Mouse (Mus musculus) gastrocnemius, postnatal 10 days (tissue): ENCODE data around the gene Ncoa3. TPM values are rescaled to one million over a fixed set of nuclear protein-coding genes. Genes with fewer than 3 reads are reported as not detected.

Experiments
- DNase-seq: peaks from one replicate; pipeline ENCODE4 v3.0.0; 2021; ENCODE audit warnings: mixed read lengths
- total RNA-seq, 2 experiments: library from RNA; stranded (reverse); gene quantifications; 2 replicates each; pipeline ENCODE4 v1.2.3; 2021

The Ncoa3 gene
- total RNA-seq, 2 experiments from 2014 or later, result 12.2 to 17.2 TPM

GRCm38 (mm10) chr2:166079961-166080885 lies 87.8 kb downstream of the Ncoa3 start:
- peak; percentile 47 for DNase-seq

- peak; percentile 44 for DNase-seq
Observed at GRCm38 (mm10) chr2:166080967-166081750, 88.7 kb downstream of the Ncoa3 start.

GRCm38 (mm10) chr2:166082193-166082592 lies 89.8 kb downstream of the Ncoa3 start:
- DNase-seq, result peak; percentile 86

- DNase-seq, result no peak
Observed at GRCm38 (mm10) chr2:166082661-166083060, 90.2 kb downstream of the Ncoa3 start.

- no peak for DNase-seq
Observed at GRCm38 (mm10) chr2:166083542-166084031, 91.2 kb downstream of the Ncoa3 start.

GRCm38 (mm10) chr2:166084111-166084510 lies 91.7 kb downstream of the Ncoa3 start:
- DNase-seq, result no peak

GRCm38 (mm10) chr2:166084964-166085363 lies 92.5 kb downstream of the Ncoa3 start:
- DNase-seq, result peak; percentile 75

GRCm38 (mm10) chr2:166085780-166086179 lies 93.3 kb downstream of the Ncoa3 start:
- DNase-seq, result no peak

GRCm38 (mm10) chr2:166086457-166087233 lies 94.2 kb downstream of the Ncoa3 start:
- no peak for DNase-seq

- no peak for DNase-seq
Observed at GRCm38 (mm10) chr2:166088991-166089390, 96.6 kb downstream of the Ncoa3 start.

GRCm38 (mm10) chr2:166090131-166090581 lies 97.7 kb downstream of the Ncoa3 start:
- DNase-seq, result no peak

- DNase-seq, result no peak
Observed at GRCm38 (mm10) chr2:166091599-166091998, 99.2 kb downstream of the Ncoa3 start.

GRCm38 (mm10) chr2:166092412-166092811 lies 100.0 kb downstream of the Ncoa3 start:
- no peak for DNase-seq

- DNase-seq, result no peak
Observed at GRCm38 (mm10) chr2:166096300-166096699, 103.9 kb downstream of the Ncoa3 start.

- DNase-seq, result no peak
Observed at GRCm38 (mm10) chr2:166096834-166097233, 104.4 kb downstream of the Ncoa3 start.

- no peak for DNase-seq
Observed at GRCm38 (mm10) chr2:166097443-166098291, 105.2 kb downstream of the Ncoa3 start.

- no peak for DNase-seq
Observed at GRCm38 (mm10) chr2:166098292-166098933, 106.0 kb downstream of the Ncoa3 start.

- DNase-seq, result no peak
Observed at GRCm38 (mm10) chr2:166100309-166101262, 108.2 kb downstream of the Ncoa3 start.

- DNase-seq, result no peak
Observed at GRCm38 (mm10) chr2:166102893-166103292, 110.5 kb downstream of the Ncoa3 start.
